Mouse (Mus musculus) myocyte (in vitro differentiated cells): ENCODE measurements at regions not wholly inside any gene's neighbourhood (a gene's known extent, or its start where the extent isn't known, plus 50 kb on each side); places are given as distances from the start of the nearest gene placed in this dataset.

Experiments
- MAX ChIP-seq: IDR thresholded peaks from one replicate; pipeline ENCODE4 v1.6.1; 2011; ENCODE audit warnings: low read depth, mild to moderate bottlenecking, control low read depth
- POLR2A ChIP-seq: IDR thresholded peaks from one replicate; pipeline ENCODE4 v1.6.1; 2011; ENCODE audit warnings: low read depth, mild to moderate bottlenecking, control low read depth, moderate library complexity; ENCODE audit not compliant: insufficient read length
- REST ChIP-seq: IDR thresholded peaks from one replicate; pipeline ENCODE4 v1.6.1; 2011; ENCODE audit warnings: mild to moderate bottlenecking, control low read depth, moderate library complexity; ENCODE audit not compliant: insufficient read depth, insufficient read length
- USF1 ChIP-seq: IDR thresholded peaks from one replicate; pipeline ENCODE4 v1.6.1; 2011; ENCODE audit warnings: low read depth, mild to moderate bottlenecking, control low read depth, moderate library complexity

- TF ChIP-seq POLR2A: no peak
- TF ChIP-seq USF1: no peak
- no peak for TF ChIP-seq MAX
- TF ChIP-seq REST: no peak
These were observed 117.5 kb upstream of the Itga4 start for GRCm38 (mm10) chr2:79137694-79138171.
